8 mouse cellular contexts compared by ENCODE assay signal in the genomic region with DNA sequence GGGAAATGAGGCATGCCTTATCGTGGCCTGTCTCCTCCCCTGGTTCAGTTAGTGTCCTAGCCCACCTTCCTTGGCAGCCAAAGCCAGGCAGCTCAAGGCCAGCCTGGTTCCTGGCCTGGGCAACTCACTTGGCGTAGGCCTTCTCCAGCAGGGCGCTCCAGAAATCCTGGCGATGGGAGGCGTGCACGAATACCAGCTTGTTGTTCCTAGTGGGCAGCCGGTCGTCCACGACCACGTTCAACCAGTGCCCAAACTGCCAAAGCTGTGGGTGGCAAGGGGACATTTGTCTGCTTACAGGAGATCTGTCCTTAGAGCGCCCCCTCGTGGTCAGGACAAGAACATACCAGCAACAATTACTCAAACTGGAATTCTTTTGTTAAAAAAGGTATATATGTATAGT. TPM values are rescaled to one million over a fixed set of nuclear protein-coding genes. Genes with fewer than 3 reads are reported as not detected.
DNase-seq lines count a peak whose midpoint lies in the region; ATAC-seq lines count a peak whose summit lies in the region.

No protein-coding gene starts in this region.

- DNase-seq in cerebellum, adult 11 months: peak; percentile 74
- peak; percentile 80 for DNase-seq in adipocyte (ENCODE audit: low spot score)
- DNase-seq in embryo, embryonic 10.5 days (ENCODE audit: low spot score): peak; percentile 82
- peak; percentile 62 to 70 for DNase-seq in gastrocnemius, postnatal 4 days (ENCODE audit: low spot score in 2 of 2)
- peak; percentile 44 for DNase-seq in layer of hippocampus, adult 9-11 months
- DNase-seq in spleen, adult 18-20 months: peak; percentile 25 to 70

- ATAC-seq in cerebellum, adult (ENCODE audit: insufficient number of reproducible peaks, low FRiP score, low TSS enrichment): no peak; the same call in 1 of the 2 replicates
- ATAC-seq in megakaryocyte, adult 5-6 weeks (ENCODE audit: poor library complexity, severe bottlenecking): peak; percentile 60

RNA-seq across cellular contexts. Expression of a gene that starts 16.4 kb away (rescaled TPM):
- 1 to 10 TPM in 1 of 2 experiments, under 1 TPM in 1; 0.10 to 1.5 TPM for total RNA-seq in gastrocnemius, postnatal 4 days (2021)
- total RNA-seq in megakaryocyte, adult 5-6 weeks (2015): 0.67 TPM in 1 of 2 replicates, not detected in the other
- total RNA-seq in megakaryocyte, adult 5-6 weeks (2017): not detected in 2 replicates

RNA-seq across cellular contexts. Expression of a gene that starts 40.8 kb away (rescaled TPM):
- 10 to 100 TPM; 42.8 to 44.3 TPM for total RNA-seq in gastrocnemius, postnatal 4 days (2021)
- not detected in 2 replicates for total RNA-seq in megakaryocyte, adult 5-6 weeks (2015)
- total RNA-seq in megakaryocyte, adult 5-6 weeks (2017): not detected in 2 replicates

RNA-seq across cellular contexts. Expression of a gene that starts 43.3 kb away (rescaled TPM):
- total RNA-seq in gastrocnemius, postnatal 4 days (2021): 100 to 1,000 TPM; 148 to 166 TPM
- total RNA-seq in megakaryocyte, adult 5-6 weeks (2015): 23.8 and 31.2 TPM in 2 replicates
- total RNA-seq in megakaryocyte, adult 5-6 weeks (2017): 22.9 and 32.6 TPM in 2 replicates

RNA-seq across cellular contexts. Expression of a gene that starts 43.4 kb away (rescaled TPM):
- 10 to 100 TPM; 83.4 to 92.2 TPM for total RNA-seq in gastrocnemius, postnatal 4 days (2021)
- total RNA-seq in megakaryocyte, adult 5-6 weeks (2015): 30.3 and 34.7 TPM in 2 replicates
- total RNA-seq in megakaryocyte, adult 5-6 weeks (2017): 12.7 and 14.7 TPM in 2 replicates

RNA-seq across cellular contexts. Expression of a gene that starts 44.0 kb away (rescaled TPM):
- 10 to 100 TPM; 48.6 to 56.4 TPM for total RNA-seq in gastrocnemius, postnatal 4 days (2021)
- 3.3 and 5.3 TPM in 2 replicates for total RNA-seq in megakaryocyte, adult 5-6 weeks (2015)
- total RNA-seq in megakaryocyte, adult 5-6 weeks (2017): 3.6 and 5.3 TPM in 2 replicates

Comparison
In these comparisons a context has a peak if more than half of its experiments do, and no peak if none do; other contexts are left out.
1. RNA of a gene that starts 40.8 kb away (total RNA-seq): 42.8 to 44.3 TPM in gastrocnemius, postnatal 4 days; not detected in megakaryocyte, adult 5-6 weeks; every median in the first group is over 10 times any median in the second.
2. RNA of a gene that starts 43.3 kb away (total RNA-seq): 148 to 166 TPM in gastrocnemius, postnatal 4 days; 22.9 to 32.6 TPM in megakaryocyte, adult 5-6 weeks; every median in the first group is over 4 times any median in the second.
3. Peak in every context shown above with its lines, with median percentiles within 50 percentile points of each other: DNase-seq.